Mouse (Mus musculus) embryonic facial prominence, embryonic 12.5 days (tissue): Measurements from ENCODE around the gene Fbxl8. TPM values are rescaled to one million over a fixed set of nuclear protein-coding genes. Genes with fewer than 3 reads are reported as not detected.

Source experiments
- ATAC-seq: fragments of 200-750 bp; cut with Nextera tagmentation; 2 replicates; pipeline ENCODE4 v1.8.0; 2017; ENCODE audit not compliant: insufficient number of reproducible peaks, insufficient read depth, low FRiP score, low TSS enrichment
- H3K27ac ChIP-seq: fragments of 300-500 bp; sonication (generic); 2 replicates; pipeline ENCODE4 v1.5.1; 2016; ENCODE audit warnings: mild to moderate bottlenecking
- H3K27me3 ChIP-seq: fragments of 300-500 bp; sonication (generic); 2 replicates; pipeline ENCODE4 v1.6.1; 2016; ENCODE audit warnings: mild to moderate bottlenecking, moderate library complexity
- H3K36me3 ChIP-seq: fragments of 300-500 bp; sonication (generic); 2 replicates; pipeline ENCODE4 v1.6.1; 2016; ENCODE audit warnings: mild to moderate bottlenecking
- H3K4me1 ChIP-seq: fragments of 300-500 bp; sonication (generic); 2 replicates; pipeline ENCODE4 v1.6.1; 2016
- H3K4me2 ChIP-seq: fragments of 300-500 bp; sonication (generic); replicated peaks from 2 replicates; pipeline ENCODE4 v1.6.1; 2016; ENCODE audit warnings: mild to moderate bottlenecking, moderate library complexity
- H3K4me3 ChIP-seq: fragments of 300-500 bp; sonication (generic); 2 replicates; pipeline ENCODE4 v1.5.1; 2016; ENCODE audit warnings: mild to moderate bottlenecking
- H3K9ac ChIP-seq: fragments of 300-500 bp; sonication (generic); 2 replicates; pipeline ENCODE4 v1.6.1; 2016; ENCODE audit warnings: mild to moderate bottlenecking, moderate library complexity
- H3K9me3 ChIP-seq: fragments of 300-500 bp; sonication (generic); 2 replicates; pipeline ENCODE4 v1.6.1; 2016; ENCODE audit warnings: mild to moderate bottlenecking, moderate library complexity
- WGBS: fragments of 180-500 bp; shearing (Covaris S2); methylation state at CpG from one replicate; pipeline ENCODE4 v1.1.7; 2016; 5-methylcytosine and 5-hydroxymethylcytosine counted together
- polyA plus RNA-seq: library from polyadenylated mRNA; unstranded; fragments of >200 nt; fragmentation: Nextera tagmentation; extraction: Ambion mirVana; gene quantifications from 2 replicates; pipeline ENCODE4 v1.2.1, GENCODE M21; 2016

Fbxl8 gene
- polyA plus RNA-seq, 1 experiment from 2014 or later = 1.4 TPM

DNA sequence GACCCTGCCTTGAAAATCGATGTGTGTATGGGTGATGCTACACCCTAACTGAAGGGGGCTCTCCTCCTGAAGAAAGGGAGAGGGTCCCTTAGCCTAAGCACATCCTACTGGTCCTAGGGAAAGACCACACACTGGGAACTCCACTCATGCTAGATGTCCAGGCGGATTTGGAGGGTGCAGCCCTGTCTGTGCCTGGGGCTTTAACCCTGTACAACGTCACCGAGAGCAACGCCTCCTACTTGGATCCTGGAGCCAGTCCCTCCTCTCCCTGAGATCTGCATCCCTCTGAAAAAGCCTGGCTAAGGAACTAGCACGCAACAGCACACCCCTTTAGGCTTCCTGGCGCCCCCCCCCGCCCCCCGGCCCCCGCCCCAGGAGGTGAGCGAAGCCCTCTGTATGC, 10.9 kb downstream of the Fbxl8 start:
- Histone ChIP-seq H3K9ac (0 out of 2 replicates have a peak overlapping the region, but pooled peaks have one; percentile 19), H3K27ac (no peak overlapping the region), H3K4me2 (peak overlapping the region; percentile 61), H3K9me3 (no peaks in the 10 kb centered on the region), H3K27me3 (peaks cover 100% of the 10 kb centered on the region), H3K36me3 (no peaks in the 10 kb centered on the region), H3K4me1 (peaks cover 22% of the 10 kb centered on the region), H3K4me3 (0 out of 2 replicates have a peak overlapping the region, but pooled peaks have one; percentile 40)
- WGBS = 10% methylated on average over 11 of the region's 11 CpGs
- no peak for ATAC-seq

DNA sequence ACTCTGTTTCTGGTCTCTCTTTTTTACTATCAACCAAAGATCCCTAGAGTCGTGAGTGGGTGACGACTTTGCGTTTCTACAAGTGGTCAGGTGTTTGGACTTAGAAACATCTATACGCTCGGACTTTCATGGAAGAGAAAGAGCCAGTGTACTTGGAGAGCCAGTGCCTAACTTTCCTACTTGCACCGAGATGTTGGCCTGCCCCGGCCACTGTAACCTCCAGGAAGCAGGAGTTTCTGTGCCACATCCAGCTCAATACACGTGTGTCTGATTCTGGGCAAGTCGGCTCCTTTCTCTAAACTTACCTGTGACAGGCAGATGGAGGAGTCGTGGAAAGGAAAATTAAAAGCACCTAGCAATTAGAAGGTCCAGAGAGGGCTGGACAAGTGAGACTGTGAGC, 11.4 kb downstream of the Fbxl8 start, which contains the start of gene Nol3:
Gene Nol3 (plus strand): TSS at position 301 of the 400 bp plus-strand sequence.
- ATAC-seq = no peak
- no peak within 1 kb of the TSS for H3K27ac ChIP-seq
- WGBS = 7% methylated on average over 10 of the region's 10 CpGs

GRCm38 (mm10) chr8:105276292-105277120, 12.1 kb downstream of the Fbxl8 start:
- no peaks in the 10 kb centered on the region for H3K9me3 ChIP-seq
- ATAC-seq = peak; percentile 42
- H3K9ac ChIP-seq = peak overlapping the region; percentile 42; the same call in 1 of the 2 replicates
- peaks cover 16% of the 10 kb centered on the region for H3K4me1 ChIP-seq
- H3K4me2 ChIP-seq = peak overlapping the region; percentile 61
- no peak overlapping the region for H3K27ac ChIP-seq
- peak overlapping the region; percentile 40 for H3K4me3 ChIP-seq
- WGBS = 3% methylated on average over 30 of the region's 30 CpGs
- H3K36me3 ChIP-seq = peaks cover 4% of the 10 kb centered on the region; the same call in 1 of the 2 replicates
- H3K27me3 ChIP-seq = peaks cover 93% of the 10 kb centered on the region

More for the DNA sequence above, 11.4 kb downstream of the Fbxl8 start, which contains the start of gene Nol3:
- no peaks in the 10 kb centered on the region for H3K9me3 ChIP-seq
- H3K4me3 ChIP-seq = peak within 1 kb of the TSS; percentile 40
- 0 out of 2 replicates have a peak, but pooled peaks cover 3% of the 10 kb centered on the region for H3K36me3 ChIP-seq
- peak within 1 kb of the TSS; percentile 42; the same call in 1 of the 2 replicates for H3K9ac ChIP-seq
- peaks cover 17% of the 10 kb centered on the region for H3K4me1 ChIP-seq
- H3K4me2 ChIP-seq = peak within 1 kb of the TSS; percentile 61
- H3K27me3 ChIP-seq = peaks cover 99% of the 10 kb centered on the region

DNA sequence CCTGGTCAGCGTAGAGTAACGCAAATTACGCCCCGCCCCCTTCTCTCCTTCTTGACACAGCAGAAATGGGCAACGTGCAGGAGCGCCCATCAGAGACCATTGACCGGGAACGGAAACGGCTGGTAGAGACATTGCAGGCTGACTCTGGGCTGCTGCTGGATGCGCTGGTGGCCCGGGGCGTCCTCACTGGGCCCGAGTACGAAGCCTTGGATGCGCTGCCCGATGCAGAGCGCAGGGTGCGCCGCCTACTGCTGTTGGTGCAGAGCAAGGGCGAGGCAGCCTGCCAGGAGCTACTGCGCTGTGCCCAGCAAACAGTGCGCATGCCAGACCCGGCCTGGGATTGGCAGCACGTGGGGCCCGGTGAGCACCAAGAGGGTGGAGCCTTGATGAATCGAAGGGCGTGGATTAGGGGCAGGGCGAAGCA, 14.5 kb downstream of the Fbxl8 start:
- no peaks in the 10 kb centered on the region for H3K9me3 ChIP-seq
- H3K27me3 ChIP-seq = peaks cover 68% of the 10 kb centered on the region
- H3K27ac ChIP-seq = no peak overlapping the region
- no peak overlapping the region; the same call in 1 of the 2 replicates for H3K9ac ChIP-seq
- WGBS = 3% methylated on average over 28 of the region's 28 CpGs
- H3K4me2 ChIP-seq = peak overlapping the region; percentile 39
- H3K4me3 ChIP-seq = peak overlapping the region; percentile 6; the same call in 1 of the 2 replicates
- H3K36me3 ChIP-seq = peaks cover 19% of the 10 kb centered on the region; the same call in 1 of the 2 replicates
- no peak for ATAC-seq
- peaks cover 16% of the 10 kb centered on the region for H3K4me1 ChIP-seq

- Histone ChIP-seq H3K9me3 (no peaks in the 10 kb centered on the region), H3K9ac (no peak overlapping the region), H3K36me3 (peaks cover 27% of the 10 kb centered on the region), H3K4me1 (peaks cover 16% of the 10 kb centered on the region), H3K27ac (no peak overlapping the region), H3K4me3 (no peak overlapping the region), H3K27me3 (peaks cover 52% of the 10 kb centered on the region), H3K4me2 (no peak overlapping the region)
- ATAC-seq = no peak
- whole genome bisulfite sequencing = 63% methylated on average over 3 of the region's 3 CpGs
Measured at GRCm38 (mm10) chr8:105280567-105280966, 16.1 kb downstream of the Fbxl8 start.

DNA sequence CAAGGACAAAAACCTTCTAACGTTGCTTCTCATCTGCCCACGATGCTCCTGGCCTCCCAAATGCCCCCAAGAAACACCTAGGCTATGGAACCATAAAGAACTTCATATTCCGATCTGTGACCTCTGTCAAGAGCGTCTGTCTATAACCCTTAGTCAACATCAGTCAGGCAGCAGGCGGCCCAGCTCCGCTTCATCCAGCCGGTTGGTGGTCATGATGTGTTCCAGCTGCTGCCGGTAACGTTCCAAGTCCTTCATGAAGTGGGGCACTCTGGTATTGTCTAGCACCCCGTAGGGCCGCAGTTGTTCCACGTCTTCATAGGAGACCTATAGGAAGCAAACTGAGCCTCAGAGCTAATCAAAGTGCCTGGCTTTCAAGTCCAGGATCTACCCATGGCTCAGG, 17.4 kb downstream of the Fbxl8 start:
- no peak overlapping the region for H3K27ac ChIP-seq
- H3K4me3 ChIP-seq = no peak overlapping the region
- WGBS = 87% methylated on average over 12 of the region's 12 CpGs
- no peak for ATAC-seq
- H3K27me3 ChIP-seq = peaks cover 39% of the 10 kb centered on the region
- H3K4me2 ChIP-seq = no peak overlapping the region
- no peak overlapping the region for H3K9ac ChIP-seq
- H3K4me1 ChIP-seq = peaks cover 6% of the 10 kb centered on the region
- H3K36me3 ChIP-seq = peaks cover 28% of the 10 kb centered on the region
- H3K9me3 ChIP-seq = no peaks in the 10 kb centered on the region

- H3K9ac ChIP-seq = no peak overlapping the region
- peaks cover 28% of the 10 kb centered on the region for H3K36me3 ChIP-seq
- H3K4me2 ChIP-seq = no peak overlapping the region
- no peak overlapping the region for H3K4me3 ChIP-seq
- 88% methylated on average over 4 of the region's 4 CpGs for WGBS
- no peak for ATAC-seq
- H3K27me3 ChIP-seq = peaks cover 35% of the 10 kb centered on the region
- no peaks in the 10 kb centered on the region for H3K9me3 ChIP-seq
- no peak overlapping the region for H3K27ac ChIP-seq
- peaks cover 6% of the 10 kb centered on the region for H3K4me1 ChIP-seq
Measured at GRCm38 (mm10) chr8:105282239-105282638, 17.8 kb downstream of the Fbxl8 start.

DNA sequence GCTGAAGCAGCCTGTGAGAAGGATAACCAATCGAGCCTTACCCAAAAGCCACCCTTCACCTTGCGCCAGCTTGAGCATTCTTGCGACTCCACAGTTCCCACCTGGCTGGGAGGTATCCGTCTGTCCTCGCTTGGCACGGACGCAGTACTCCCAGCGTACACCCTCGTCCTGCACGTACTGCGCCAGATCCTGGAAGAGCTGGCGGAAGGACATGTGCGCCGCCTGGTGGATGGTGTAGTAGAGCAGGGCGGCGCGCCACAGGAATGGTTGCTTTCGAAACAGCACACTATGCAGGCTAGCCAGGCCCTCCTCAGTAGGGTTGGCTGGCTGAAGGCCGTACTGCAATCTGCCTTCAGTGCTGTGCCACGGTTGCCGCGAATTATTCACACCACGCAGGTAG, 18.6 kb downstream of the Fbxl8 start:
- H3K4me1 ChIP-seq = peaks cover 8% of the 10 kb centered on the region
- H3K27ac ChIP-seq = no peak overlapping the region
- no peak overlapping the region for H3K9ac ChIP-seq
- peaks cover 27% of the 10 kb centered on the region for H3K27me3 ChIP-seq
- peaks cover 28% of the 10 kb centered on the region for H3K36me3 ChIP-seq
- ATAC-seq = no peak
- H3K9me3 ChIP-seq = no peaks in the 10 kb centered on the region
- H3K4me3 ChIP-seq = no peak overlapping the region
- no peak overlapping the region for H3K4me2 ChIP-seq
- 27% methylated on average over 23 of the region's 23 CpGs for WGBS

DNA sequence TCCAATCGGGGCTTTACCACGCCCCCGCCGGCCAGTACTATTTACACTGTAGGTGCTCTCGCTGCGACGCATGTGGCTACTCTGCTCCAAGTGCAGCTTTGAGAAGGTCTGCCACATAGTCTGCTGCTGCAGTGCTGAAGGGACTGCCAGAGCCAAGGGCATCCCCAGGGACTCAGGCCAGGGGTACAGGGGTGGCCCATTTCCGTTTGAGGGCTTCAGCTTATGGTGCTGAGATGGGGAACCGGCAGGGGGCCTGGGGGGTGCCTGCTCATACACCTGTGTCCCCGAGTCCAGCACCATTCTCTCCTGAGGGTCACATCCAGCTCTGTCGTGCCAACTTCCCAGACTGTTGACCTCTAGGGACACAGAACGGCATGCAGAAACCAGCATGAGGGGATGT, 21.1 kb downstream of the Fbxl8 start:
- H3K27me3 ChIP-seq = peaks cover 10% of the 10 kb centered on the region
- no peak overlapping the region for H3K4me3 ChIP-seq
- no peak overlapping the region for H3K27ac ChIP-seq
- H3K36me3 ChIP-seq = peaks cover 27% of the 10 kb centered on the region
- H3K4me2 ChIP-seq = no peak overlapping the region
- no peak for ATAC-seq
- WGBS = 47% methylated on average over 12 of the region's 12 CpGs
- no peaks in the 10 kb centered on the region for H3K9me3 ChIP-seq
- peaks cover 20% of the 10 kb centered on the region for H3K4me1 ChIP-seq
- H3K9ac ChIP-seq = no peak overlapping the region

DNA sequence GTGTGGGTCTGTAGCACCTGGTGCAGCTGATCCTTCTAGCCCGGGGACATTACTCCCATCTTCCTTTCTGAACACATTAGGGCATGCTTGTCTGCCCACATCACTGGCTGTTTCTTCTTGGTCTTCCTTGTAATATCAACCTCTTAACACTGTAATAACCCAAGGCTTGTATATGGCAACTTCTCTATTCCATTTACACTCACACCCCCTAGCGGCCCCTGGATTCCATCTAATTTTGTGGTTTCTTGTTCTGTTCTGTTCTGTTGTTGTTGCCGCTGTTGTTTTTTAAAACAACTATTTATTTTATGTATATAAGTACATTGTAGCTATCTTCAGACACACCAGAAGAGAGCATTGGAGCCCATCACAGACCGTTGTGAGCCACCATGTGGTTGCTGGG, 22.5 kb downstream of the Fbxl8 start:
- H3K4me2 ChIP-seq = no peak overlapping the region
- H3K27me3 ChIP-seq = peaks cover 11% of the 10 kb centered on the region
- no peak overlapping the region for H3K27ac ChIP-seq
- peaks cover 24% of the 10 kb centered on the region for H3K4me1 ChIP-seq
- H3K4me3 ChIP-seq = no peak overlapping the region
- H3K9me3 ChIP-seq = no peaks in the 10 kb centered on the region
- peaks cover 20% of the 10 kb centered on the region for H3K36me3 ChIP-seq
- WGBS = 89% methylated on average over 4 of the region's 4 CpGs
- ATAC-seq = no peak
- no peak overlapping the region for H3K9ac ChIP-seq

DNA sequence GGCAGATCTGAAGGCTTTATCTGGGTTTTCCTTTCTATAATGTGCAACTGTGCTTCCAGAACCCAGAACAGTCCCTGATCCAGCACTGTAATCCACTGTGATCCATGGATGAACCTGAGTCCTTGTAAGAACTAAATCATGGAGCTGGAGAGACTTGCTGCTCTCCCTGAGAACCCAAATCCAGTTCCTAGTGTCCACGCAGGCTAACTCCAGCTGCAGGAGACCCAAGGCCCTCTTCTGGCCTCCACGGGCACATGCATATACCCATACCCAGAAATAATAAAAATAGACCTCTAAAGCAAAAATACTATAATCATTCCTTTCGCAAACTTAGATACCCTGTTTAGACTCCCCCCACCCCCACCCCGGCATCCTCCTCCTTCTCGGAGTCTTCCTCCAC, 23.8 kb downstream of the Fbxl8 start:
- no peak for ATAC-seq
- Histone ChIP-seq H3K4me3 (peak overlapping the region; percentile 44), H3K9ac (no peak overlapping the region), H3K36me3 (peaks cover 12% of the 10 kb centered on the region; the same call in 1 of the 2 replicates), H3K27ac (no peak overlapping the region), H3K4me2 (peak overlapping the region; percentile 84), H3K4me1 (peaks cover 24% of the 10 kb centered on the region), H3K9me3 (no peaks in the 10 kb centered on the region), H3K27me3 (peaks cover 12% of the 10 kb centered on the region)
- 81% methylated on average over 5 of the region's 5 CpGs for WGBS
